Mouse (Mus musculus): ENCODE data around the gene Abhd17b. TPM values are rescaled to one million over a fixed set of nuclear protein-coding genes. Genes with fewer than 3 reads are reported as not detected.
"Not testable (repeated sequence)": the region's sequence is repeated elsewhere in the genome, so short reads cannot be mapped to it uniquely, and the experiment has no call there.

The Abhd17b gene
- total RNA-seq, 1 experiment from 2014 or later, result 61.5 TPM

GRCm38 (mm10) chr19:21723280-21723679 lies 70.3 kb downstream of the Abhd17b start:
- ATAC-seq (replicated peaks; ENCODE audit: insufficient number of reproducible peaks, low FRiP score, low TSS enrichment, poor library complexity, severe bottlenecking), result not testable (repeated sequence)

- no peak for ATAC-seq (replicated peaks; ENCODE audit: insufficient number of reproducible peaks, low FRiP score, low TSS enrichment, poor library complexity, severe bottlenecking)
Observed at GRCm38 (mm10) chr19:21723911-21724655, 71.1 kb downstream of the Abhd17b start.

- no peak for ATAC-seq (replicated peaks; ENCODE audit: insufficient number of reproducible peaks, low FRiP score, low TSS enrichment, poor library complexity, severe bottlenecking)
Observed at GRCm38 (mm10) chr19:21725168-21725567, 72.2 kb downstream of the Abhd17b start.

- no peak for ATAC-seq (replicated peaks; ENCODE audit: insufficient number of reproducible peaks, low FRiP score, low TSS enrichment, poor library complexity, severe bottlenecking)
Observed at GRCm38 (mm10) chr19:21727081-21727480, 74.1 kb downstream of the Abhd17b start.

- ATAC-seq (replicated peaks; ENCODE audit: insufficient number of reproducible peaks, low FRiP score, low TSS enrichment, poor library complexity, severe bottlenecking), result no peak
Observed at GRCm38 (mm10) chr19:21728342-21728741, 75.4 kb downstream of the Abhd17b start.

GRCm38 (mm10) chr19:21731887-21732286 lies 78.9 kb downstream of the Abhd17b start:
- no peak for ATAC-seq (replicated peaks; ENCODE audit: insufficient number of reproducible peaks, low FRiP score, low TSS enrichment, poor library complexity, severe bottlenecking)

GRCm38 (mm10) chr19:21733176-21733575 lies 80.2 kb downstream of the Abhd17b start:
- no peak for ATAC-seq (replicated peaks; ENCODE audit: insufficient number of reproducible peaks, low FRiP score, low TSS enrichment, poor library complexity, severe bottlenecking)

- ATAC-seq (replicated peaks; ENCODE audit: insufficient number of reproducible peaks, low FRiP score, low TSS enrichment, poor library complexity, severe bottlenecking), result no peak
Observed at GRCm38 (mm10) chr19:21734112-21734511, 81.1 kb downstream of the Abhd17b start.

Other genes with a start within 250 kb of the Abhd17b start
- 131 to 211 TPM (median 188 TPM) in 3 replicates for gene Gda, start 179.7 kb upstream of the Abhd17b start, total RNA-seq (2017)
- gene 1110059E24Rik, start 209 bp upstream of the Abhd17b start, total RNA-seq (2017), result 57.5 to 68.2 TPM (median 61.4 TPM) in 3 replicates
- gene Cemip2, start 125.2 kb downstream of the Abhd17b start, total RNA-seq (2017), result 13.1 to 24.4 TPM (median 16.6 TPM) in 3 replicates